16 mouse cellular contexts compared by ENCODE assay signal in genomic region chr16:51520762-51521161, GRCm38 (mm10).
DNase-seq lines count a peak whose midpoint lies in the region; ATAC-seq lines count a peak whose summit lies in the region.
"Had no signal": no experiment of that assay in that cellular context is flagged by ENCODE, and none has a peak within 500 bp of the region (broad histone marks: within the 10 kb centered on the region; RNA-seq: fewer than 3 reads in every experiment).

No protein-coding gene starts in this region.

- no peak overlapping the region for H3K4me2 ChIP-seq in embryonic facial prominence, embryonic 11.5 days (ENCODE audit: low read depth, low read length)
- H3K4me2 ChIP-seq in midbrain, embryonic 13.5 days (replicated peaks) = no peak overlapping the region
- H3K4me2 ChIP-seq: kidney, embryonic 15.5 days; limb, embryonic 15.5 days had no signal

- no peak overlapping the region for H3K9ac ChIP-seq in embryonic facial prominence, embryonic 11.5 days (replicated peaks; ENCODE audit: low read length)
- H3K9ac ChIP-seq in midbrain, embryonic 13.5 days (replicated peaks) = no peak overlapping the region
- H3K9ac ChIP-seq: kidney, embryonic 15.5 days; limb, embryonic 15.5 days had no signal

- 0 out of 2 replicates have a peak, but pooled peaks have one; percentile 73 for ATAC-seq in embryonic facial prominence, embryonic 11.5 days (replicated peaks; ENCODE audit: insufficient number of reproducible peaks, low FRiP score, low TSS enrichment, low read depth)
- ATAC-seq in midbrain, embryonic 13.5 days = 0 out of 2 replicates have a peak, but pooled peaks have one; percentile 38

- H3K4me3 ChIP-seq in embryonic facial prominence, embryonic 11.5 days (ENCODE audit: low read depth, low read length) = no peak overlapping the region
- H3K4me3 ChIP-seq in midbrain, embryonic 13.5 days (replicated peaks) = no peak overlapping the region
- H3K4me3 ChIP-seq: heart, embryonic 10.5 days; kidney, embryonic 15.5 days; limb, embryonic 15.5 days had no signal

- peak; percentile 1 for DNase-seq in adrenal gland, postnatal 10 days
- DNase-seq in adrenal gland, postnatal 14 days = no peak
- peak; percentile 10 for DNase-seq in 416B (ENCODE audit: low read depth)
- no peak for DNase-seq in embryonic facial prominence, embryonic 11.5 days (ENCODE audit: low spot score)
- DNase-seq in ovary, postnatal 10 days (ENCODE audit: low spot score) = no peak
- no peak for DNase-seq in gastrocnemius, adult 8-10 months (ENCODE audit: low spot score in 2 of 2)
- DNase-seq in cerebellum, adult 11-12 months = no peak
- DNase-seq: adrenal gland, adult 8-10 months; cerebellum, adult 8-10 months; gastrocnemius, postnatal 36 days; heart, postnatal 10 days; lung, adult 18-20 months had no signal

- no peaks in the 10 kb centered on the region for H3K9me3 ChIP-seq in embryonic facial prominence, embryonic 11.5 days (replicated peaks; ENCODE audit: control insufficient read depth, low read length)
- H3K9me3 ChIP-seq in midbrain, embryonic 13.5 days = no peaks in the 10 kb centered on the region
- H3K9me3 ChIP-seq: heart, embryonic 10.5 days; kidney, embryonic 15.5 days; limb, embryonic 15.5 days had no signal

- H3K36me3 ChIP-seq in embryonic facial prominence, embryonic 11.5 days (replicated peaks; ENCODE audit: control insufficient read depth, insufficient read depth, low read depth, low read length) = no peaks in the 10 kb centered on the region
- no peaks in the 10 kb centered on the region for H3K36me3 ChIP-seq in midbrain, embryonic 13.5 days
- H3K36me3 ChIP-seq: heart, embryonic 10.5 days; kidney, embryonic 15.5 days; limb, embryonic 15.5 days had no signal

- no peaks in the 10 kb centered on the region for H3K27me3 ChIP-seq in embryonic facial prominence, embryonic 11.5 days (ENCODE audit: control insufficient read depth, insufficient read depth, low read length)
- H3K27me3 ChIP-seq in midbrain, embryonic 13.5 days = no peaks in the 10 kb centered on the region
- H3K27me3 ChIP-seq: kidney, embryonic 15.5 days; limb, embryonic 15.5 days had no signal

- no peaks in the 10 kb centered on the region for H3K4me1 ChIP-seq in embryonic facial prominence, embryonic 11.5 days (ENCODE audit: control insufficient read depth, insufficient read depth, low read length)
- H3K4me1 ChIP-seq in midbrain, embryonic 13.5 days (replicated peaks) = peaks cover 19% of the 10 kb centered on the region
- H3K4me1 ChIP-seq: kidney, embryonic 15.5 days; limb, embryonic 15.5 days had no signal

- 44% methylated on average over 4 of the region's 4 CpGs for WGBS in embryonic facial prominence, embryonic 11.5 days
- 49% methylated on average over 4 of the region's 4 CpGs for WGBS in midbrain, embryonic 13.5 days

- no peak overlapping the region for H3K27ac ChIP-seq in embryonic facial prominence, embryonic 11.5 days (replicated peaks; ENCODE audit: low read depth, low read length)
- peak overlapping the region; percentile 55 for H3K27ac ChIP-seq in midbrain, embryonic 13.5 days
- H3K27ac ChIP-seq: heart, embryonic 10.5 days; kidney, embryonic 15.5 days; limb, embryonic 15.5 days had no signal

Comparison
In these comparisons a context has a peak if more than half of its experiments do, and no peak if none do; other contexts are left out.
1. DNase-seq: peak in adrenal gland, postnatal 10 days (single experiment) and 416B (single experiment); none in adrenal gland, postnatal 14 days (single experiment), embryonic facial prominence, embryonic 11.5 days (single experiment), ovary, postnatal 10 days (single experiment), gastrocnemius, adult 8-10 months (0 of 2) and cerebellum, adult 11-12 months (single experiment).